Mouse (Mus musculus) spleen, postnatal 10 days (tissue): Measurements from ENCODE around the gene Olfr1259.
"Not testable (repeated sequence)": the region's sequence is repeated elsewhere in the genome, so short reads cannot be mapped to it uniquely, and the experiment has no call there.

Experiments
- DNase-seq, 2 experiments: peaks; one replicate each; pipeline ENCODE4 v3.0.0; 2021 to 2022; ENCODE audit warnings: low spot score in 2 of 2

Olfr1259 gene

GRCm38 (mm10) chr2:89948564-89948963, at the start of gene Olfr1259:
Olfr1259 (minus strand) TSS chr2:89948664.
- no peak for DNase-seq

GRCm38 (mm10) chr2:89990921-89991320, 42.5 kb upstream of the Olfr1259 start, which contains the start of gene Olfr1261:
Olfr1261 (plus strand) TSS chr2:89991221.
- no peak for DNase-seq

- no peak for DNase-seq
These were observed 29.2 kb upstream of the Olfr1259 start for GRCm38 (mm10) chr2:89977709-89978108.

GRCm38 (mm10) chr2:89974184-89974583, 25.7 kb upstream of the Olfr1259 start, which contains the start of gene Olfr1260:
Olfr1260 (plus strand) TSS chr2:89974340.
- DNase-seq: no peak

GRCm38 (mm10) chr2:89927009-89927408, 21.5 kb downstream of the Olfr1259 start, which contains the start of gene Olfr1258:
Olfr1258 (plus strand) TSS chr2:89927309.
- no peak for DNase-seq

GRCm38 (mm10) chr2:89912616-89913015, 35.8 kb downstream of the Olfr1259 start:
- DNase-seq: not testable (repeated sequence)
